Mouse (Mus musculus) brain, adult 2 months (tissue): ENCODE results near the gene Ins2.

Experiments
- DNase-seq: peaks from one replicate; pipeline ENCODE4 v3.0.0; 2011; ENCODE audit warnings: low read depth, low spot score

Gene Ins2

DNA sequence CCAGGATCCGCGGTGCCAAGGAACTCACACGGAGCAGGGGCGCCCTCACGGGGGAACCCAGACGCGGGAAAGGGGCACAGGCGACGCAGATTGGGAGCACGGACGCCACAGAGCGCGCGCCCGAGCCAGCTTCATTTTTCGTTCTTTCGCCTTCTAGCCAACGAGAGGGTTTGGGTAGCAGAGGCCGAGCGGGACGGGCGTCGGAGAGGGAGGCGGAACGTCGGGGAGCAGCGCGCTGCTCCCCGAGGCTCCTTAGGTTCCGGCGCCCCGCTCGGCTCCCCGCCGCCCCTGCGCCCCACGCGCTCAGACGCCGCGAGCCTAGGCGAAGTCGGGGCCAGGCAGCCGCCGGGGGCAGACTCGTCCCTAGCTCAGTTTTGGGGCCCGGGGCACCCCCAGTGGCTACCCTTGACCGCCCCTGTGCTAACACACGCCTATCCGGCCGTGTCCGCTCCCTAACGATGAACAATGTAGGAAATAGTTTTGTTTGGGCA is 79.2 kb downstream of the Ins2 start:
- no peak for DNase-seq

DNA sequence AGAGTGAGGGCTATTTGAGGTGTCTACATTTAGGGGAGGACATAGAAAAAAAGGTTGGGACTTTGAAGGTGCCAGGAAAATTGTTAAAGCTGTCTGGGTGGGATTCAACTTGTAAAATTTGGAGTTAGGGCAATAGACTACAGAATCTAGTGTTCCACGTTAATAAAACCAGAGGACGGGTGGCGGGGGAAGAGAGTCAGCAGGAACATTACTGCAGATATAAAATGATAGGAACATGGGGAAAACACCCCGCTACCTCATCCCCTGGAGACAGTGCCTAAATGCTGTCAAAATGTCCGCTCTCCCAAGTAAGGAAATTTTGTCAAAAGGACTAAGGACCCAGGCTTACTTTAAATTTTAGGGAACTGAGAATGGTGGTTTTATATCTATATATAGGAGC is 80.0 kb downstream of the Ins2 start:
- no peak for DNase-seq

DNA sequence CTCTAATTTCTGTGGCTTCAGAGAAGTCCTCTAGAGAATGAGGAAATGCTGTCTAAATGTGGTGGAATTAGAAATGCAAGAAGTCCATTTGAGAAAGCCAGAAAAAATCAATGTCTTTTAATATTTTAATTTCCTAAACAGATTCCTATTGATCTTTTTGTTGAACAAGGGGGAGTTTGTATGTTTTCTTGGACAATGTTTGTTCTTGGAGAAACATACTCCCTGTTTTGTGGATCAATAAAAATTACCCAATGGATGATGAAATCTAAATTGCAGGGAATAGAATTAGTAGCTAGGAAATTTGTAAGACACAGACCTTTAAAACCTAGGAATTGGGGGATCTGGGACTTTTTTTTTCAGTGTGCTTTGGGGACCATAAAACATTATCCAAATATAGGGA is 81.4 kb downstream of the Ins2 start:
- no peak for DNase-seq

DNA sequence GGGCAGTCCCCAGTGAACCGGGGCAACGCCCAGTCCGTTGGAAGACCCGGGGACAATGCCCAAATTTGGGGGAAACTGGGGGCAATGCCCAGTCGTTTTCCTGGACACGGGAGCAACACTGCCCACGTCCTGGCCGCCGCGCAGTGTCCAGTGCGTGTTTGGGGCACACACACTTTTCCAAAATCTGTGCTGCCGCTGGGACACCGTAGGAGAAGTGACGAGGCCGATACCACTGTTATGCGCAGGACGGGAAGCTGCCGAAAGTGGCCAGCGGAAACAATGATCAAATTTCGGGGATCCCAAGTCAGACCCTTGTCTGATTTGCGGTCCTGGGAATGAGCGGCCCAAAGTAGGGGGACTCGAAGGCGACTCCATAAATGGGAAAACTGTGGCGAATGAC is 82.1 kb downstream of the Ins2 start:
- DNase-seq, result no peak

DNA sequence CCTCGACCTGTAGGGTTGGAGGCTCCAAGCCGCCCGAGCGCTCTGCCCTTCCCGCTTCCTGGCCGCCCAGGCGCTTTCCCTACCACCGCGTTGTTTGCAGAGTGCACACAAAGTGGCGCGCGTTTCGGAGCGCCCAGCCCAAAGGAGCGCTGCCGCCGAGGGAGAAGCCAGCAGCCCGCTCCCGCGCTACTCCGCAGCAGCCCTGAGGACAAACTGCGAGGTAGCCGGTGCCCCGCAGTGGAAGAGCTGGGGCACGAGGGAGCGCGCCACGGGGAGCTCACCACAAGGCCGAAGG is 82.6 kb downstream of the Ins2 start:
- DNase-seq, result no peak

DNA sequence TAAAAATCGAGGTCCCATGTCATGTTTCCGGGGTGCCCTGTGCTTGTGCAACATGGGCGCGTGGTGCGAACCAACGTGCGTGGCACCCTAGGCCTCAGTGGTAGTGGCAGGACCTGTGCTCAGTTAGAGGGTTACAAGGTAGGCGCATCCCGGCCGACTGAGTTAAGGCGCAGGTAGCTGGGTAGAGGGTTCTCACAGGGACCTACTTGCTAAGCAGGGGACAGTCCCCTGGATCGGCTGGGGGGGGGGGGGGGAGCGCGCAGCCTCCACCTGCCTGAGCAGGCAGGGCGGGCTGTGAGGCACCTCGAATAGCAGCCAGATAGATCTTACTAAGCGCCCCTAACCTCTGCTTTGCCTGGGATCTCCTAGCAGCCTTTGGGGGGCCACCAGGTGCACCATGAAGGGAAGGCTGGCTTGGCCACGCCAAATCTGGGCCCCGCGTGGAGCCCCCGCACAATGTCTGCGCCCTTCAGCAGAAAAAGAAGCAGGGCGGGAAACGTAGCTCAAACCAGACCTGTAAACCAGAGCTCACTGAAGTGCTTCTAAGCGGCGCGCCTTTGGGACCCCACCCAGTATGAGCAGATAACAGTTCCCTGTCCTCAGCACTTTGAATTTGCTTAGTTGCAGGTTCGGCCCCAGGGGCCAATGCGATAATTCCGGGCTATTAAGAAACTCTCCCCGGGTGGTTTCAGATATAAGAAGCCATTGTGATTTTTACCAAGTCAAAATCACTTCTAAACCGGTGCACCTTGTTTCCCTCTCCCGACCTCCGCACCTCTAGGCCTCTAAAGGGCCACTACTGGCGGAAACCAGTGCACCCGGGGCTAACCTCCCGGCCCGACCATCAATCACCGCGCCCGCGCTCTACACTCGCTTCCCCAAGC is 83.2 kb downstream of the Ins2 start:
- DNase-seq, result no peak

DNA sequence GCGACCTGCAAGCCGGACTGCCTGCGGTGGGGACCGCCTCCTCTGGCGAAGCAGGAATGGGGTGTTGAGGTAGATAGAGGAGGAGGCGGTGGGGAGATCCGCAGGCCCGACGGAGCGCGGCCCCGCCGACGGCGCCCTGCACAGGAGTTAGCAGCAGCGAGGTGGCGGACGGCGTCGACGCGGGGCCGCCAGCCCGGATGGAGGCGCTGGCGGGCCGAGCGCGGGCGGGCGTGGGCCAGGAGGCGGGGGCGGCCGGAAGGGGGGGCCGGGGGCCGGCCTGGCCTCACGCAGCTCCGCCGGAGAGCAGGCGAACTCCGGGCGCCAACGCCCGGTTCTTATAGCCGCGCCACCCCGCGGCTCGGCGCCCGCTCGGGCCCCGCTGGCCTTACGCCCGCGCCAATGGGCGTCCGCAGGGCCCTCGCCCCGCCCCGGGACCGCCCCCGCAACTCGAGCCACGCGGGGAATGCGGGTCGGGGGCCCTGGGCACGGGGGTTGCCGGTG is 84.0 kb downstream of the Ins2 start:
- no peak for DNase-seq

DNA sequence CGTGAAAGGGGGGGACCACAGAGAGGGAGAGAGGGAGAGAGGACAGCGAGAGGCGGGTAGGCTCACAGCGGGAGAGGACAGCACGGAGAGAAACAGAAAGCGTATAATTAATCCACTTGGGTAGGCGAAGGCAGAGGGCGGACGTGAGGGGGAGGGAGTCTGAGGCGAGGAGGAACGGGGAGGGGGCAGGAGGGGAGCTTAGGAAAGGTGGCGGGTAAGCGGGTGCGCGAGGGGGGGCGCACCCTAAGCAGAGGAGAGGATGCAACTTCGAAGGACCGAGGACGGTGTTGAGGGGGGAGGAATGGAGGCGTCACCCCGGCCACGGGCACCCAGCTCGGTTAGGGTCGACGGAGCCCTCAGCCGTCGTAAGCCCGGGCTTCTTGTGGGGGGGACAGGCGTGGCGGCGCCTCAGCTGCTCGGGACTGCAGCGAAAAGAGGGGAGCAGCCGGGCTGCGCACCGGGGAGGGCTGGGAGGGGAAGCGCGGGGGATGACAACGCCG is 84.5 kb downstream of the Ins2 start:
- no peak for DNase-seq

DNA sequence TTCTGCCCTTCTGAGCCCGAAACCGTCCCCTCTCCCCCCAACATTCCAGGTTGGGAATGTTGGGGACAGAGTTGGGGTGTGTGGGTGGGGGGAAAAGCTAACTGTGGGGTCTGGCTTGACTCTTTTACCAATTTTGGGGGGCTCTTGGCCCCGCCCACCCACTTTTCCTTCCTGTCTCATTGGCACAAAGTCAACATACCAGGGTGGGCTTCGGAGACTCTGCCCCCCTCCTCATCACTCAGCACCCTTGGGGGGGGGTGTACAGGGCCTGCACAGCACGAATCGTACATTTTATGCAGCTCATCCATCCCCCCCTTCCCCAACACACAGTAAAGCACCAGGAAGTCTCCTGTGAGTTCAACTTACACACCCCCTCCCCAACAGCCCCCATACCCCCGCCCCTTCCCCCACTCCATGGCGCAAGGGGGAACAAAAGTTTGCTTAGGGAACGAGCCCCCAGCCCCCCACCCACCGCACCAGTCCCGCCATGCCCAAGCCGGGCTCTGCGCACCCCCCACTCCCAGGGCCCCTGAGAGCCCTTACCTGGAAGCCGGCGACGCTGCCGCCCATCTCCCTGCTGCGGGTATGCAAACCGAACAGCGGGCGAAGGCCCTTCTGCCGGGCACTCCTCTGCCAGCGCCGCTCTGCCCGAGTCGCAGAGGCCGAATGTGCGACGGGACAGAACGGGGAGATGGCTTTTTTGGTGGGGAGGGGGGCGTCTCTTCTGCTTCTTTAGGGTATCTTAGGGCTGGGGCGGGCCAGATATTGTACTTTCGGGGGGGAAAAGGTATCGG is 85.2 kb downstream of the Ins2 start:
- no peak for DNase-seq

DNA sequence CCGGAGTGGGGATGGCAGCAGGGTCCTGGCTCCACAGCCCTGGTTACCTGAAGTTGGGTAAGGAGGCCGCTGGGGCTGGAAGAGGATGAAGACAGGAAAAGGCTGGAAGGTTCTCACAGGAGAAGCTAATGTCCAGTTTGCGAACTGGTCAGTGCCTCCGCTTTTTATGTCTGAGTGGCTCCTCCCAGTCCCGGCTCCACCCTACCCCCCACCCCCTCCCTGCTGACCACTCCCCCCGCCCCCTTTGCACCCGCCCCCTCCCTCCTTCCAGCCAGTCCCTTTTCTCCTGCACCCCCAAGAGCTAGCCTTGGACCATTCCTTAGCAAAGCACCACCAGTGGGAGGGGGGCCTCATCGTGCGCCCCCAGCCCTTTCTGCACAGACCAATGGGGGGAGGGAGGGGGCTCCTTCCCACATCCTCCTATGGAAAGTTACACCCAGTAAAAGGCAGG is 85.8 kb downstream of the Ins2 start:
- no peak for DNase-seq

DNA sequence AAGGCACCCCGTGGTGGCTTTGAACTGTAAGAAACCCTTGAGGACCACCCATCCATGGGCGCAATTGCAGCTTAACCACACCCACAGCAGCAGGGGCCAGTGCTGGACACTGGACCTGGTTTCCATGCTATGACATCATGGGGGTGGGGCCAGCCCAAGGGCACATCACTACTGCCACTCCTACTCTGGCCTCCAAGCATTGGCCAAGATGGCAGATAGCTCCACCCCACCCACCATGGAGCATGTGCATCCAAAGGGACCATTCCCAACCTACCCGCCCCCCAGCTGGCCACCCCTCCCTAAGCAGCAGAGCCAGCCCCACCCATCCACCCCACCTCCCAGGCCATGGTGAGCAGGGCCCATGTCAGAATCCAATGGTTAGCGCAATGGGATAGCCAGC is 87.1 kb downstream of the Ins2 start:
- DNase-seq, result no peak

DNA sequence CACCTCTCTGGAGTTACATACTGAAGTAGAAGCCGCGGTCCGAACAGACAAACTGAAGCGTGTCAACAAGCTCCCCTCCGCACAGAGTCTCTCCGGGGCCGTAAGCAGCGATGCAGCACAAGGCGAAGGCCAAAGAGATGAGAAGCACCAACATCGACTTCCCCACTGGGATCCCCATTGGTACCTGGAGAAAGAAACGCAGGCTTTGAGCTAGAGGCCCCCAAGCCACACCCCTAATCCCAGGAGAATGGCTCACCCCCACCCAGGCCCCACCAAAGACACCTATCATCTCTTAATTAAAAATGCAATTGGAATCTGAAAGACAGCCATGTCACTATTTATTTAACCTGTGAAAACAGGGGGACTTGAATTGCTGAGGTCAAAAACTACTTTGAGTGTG is 87.5 kb downstream of the Ins2 start:
- no peak for DNase-seq

DNA sequence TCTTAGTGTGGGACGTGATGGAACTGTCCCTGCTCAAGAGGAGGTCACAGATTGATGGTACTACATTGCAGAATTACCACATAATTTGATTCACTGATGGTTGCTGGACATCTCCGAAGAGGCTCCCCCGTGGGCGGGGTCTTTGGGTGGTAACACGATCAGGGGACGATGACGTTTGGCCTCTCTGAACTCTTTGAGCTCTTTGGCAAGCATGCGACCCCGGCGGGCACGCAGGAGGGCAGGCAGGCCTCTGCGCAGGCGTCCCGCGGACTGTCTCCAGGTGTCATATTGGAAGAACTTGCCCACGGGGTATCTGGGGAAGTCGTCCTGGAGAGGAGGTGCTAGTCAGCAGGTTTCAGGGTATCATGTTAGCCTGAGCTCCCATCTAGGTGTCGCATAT is 89.5 kb downstream of the Ins2 start:
- DNase-seq, result no peak

DNA sequence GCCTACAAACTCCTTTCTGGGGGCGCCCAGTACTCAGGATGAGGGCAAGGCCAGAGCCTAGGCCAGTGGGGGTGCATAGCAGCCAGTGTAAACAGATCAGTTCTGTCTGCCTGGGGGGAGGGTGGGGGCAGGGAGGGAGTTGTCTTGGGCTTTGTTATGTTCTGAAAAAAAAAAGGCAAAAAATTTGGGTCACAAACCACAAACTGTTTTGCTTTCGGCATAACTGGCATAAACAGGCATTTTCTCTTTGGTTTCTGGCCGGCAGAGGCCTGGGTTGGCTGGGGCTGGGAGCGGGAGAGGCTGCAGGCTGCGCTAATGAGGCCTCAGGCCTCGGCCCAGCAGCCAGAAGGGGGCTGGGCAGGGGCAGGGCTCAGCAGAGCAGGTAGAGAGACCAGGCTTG is 96.5 kb downstream of the Ins2 start:
- DNase-seq, result no peak

DNA sequence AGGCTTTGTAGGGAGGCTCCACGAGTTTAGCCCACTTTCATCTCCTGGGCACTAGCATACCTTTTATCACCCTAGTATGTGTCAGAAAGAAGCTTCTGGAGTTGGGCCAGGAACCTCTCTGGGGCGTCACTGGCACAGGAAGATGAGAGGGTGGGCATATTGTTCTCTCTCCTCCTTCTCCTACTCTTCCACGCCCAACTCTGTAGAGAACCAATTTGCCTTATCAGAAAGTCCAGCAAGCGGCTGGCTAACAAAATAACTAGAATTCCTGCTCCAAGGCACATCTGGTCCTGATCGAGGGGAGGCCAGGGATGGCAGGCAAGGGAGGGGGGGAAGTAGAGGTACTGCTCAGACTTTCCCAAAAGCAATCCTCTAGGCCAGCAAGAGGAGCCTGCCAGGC is 98.1 kb downstream of the Ins2 start:
- no peak for DNase-seq

DNA sequence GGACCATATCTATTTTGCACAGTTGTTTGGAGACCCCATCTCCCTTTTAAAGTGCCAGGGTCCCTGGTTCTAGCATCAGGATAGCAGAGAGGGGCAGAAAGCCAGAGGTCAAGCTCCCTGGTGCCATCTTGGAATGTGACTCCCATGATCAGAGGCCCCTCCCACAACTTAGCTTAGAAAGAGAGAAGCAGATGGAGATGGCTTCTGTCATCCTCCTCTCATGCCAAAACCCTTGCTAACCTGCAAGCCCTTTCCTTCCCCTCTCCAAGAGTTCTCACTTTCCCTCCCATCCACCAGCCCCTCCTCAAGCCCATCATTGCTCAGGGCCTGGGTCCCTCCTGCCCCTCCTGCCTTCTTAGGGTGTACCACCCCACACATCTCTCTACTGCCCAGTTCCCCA is 107.0 kb downstream of the Ins2 start:
- DNase-seq, result no peak

DNA sequence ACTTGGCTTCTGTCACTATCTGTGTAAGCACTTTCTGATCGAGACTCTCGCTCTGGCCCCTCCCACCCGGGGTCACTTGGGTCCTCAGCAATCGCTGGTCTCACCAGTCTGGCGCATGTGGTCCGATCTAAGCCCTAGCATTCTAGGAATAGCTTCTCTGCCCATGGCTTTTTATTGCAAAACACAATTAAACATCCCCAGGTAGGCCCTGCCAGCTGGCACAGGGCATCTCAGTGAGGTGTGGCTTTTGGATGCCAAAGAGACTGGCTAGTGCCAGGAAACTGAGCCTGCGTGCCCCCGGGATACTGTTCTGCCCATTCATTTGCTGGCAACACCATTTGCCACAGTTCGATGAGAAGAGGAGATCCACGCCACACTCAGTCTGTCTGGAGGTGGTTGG is 112.5 kb downstream of the Ins2 start:
- peak; percentile 77 for DNase-seq

DNA sequence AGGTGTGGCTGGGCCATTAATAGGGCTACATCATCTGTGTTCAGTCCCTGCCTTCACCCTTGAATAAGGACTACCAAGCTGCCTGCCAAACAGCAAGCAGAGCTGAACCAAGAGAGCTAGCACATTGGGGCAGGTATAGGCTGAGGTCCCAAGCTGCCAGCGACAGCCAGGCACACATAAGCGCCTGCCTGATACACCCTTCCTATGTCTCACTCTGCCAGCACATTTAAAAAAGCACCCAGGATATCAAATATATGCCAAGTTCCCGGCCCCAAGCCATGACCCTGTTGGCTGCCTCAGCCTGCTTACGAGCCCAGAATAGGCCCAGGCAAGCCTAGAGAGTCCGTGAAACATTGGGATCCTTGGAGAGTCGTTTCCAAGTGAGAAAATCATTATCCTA is 113.4 kb downstream of the Ins2 start:
- DNase-seq, result no peak
